Mouse (Mus musculus) brain, embryonic 14.5 days (tissue): ENCODE data around the gene Mrps21.

Experiments used
- CTCF ChIP-seq: fragments of 200-500 bp; IDR thresholded peaks from 2 replicates; pipeline ENCODE4 v1.5.1; 2012; ENCODE audit warnings: inconsistent platforms, mild to moderate bottlenecking, moderate library complexity, borderline replicate concordance; ENCODE audit not compliant: insufficient read depth, insufficient read length; ENCODE audit errors: extremely low read depth
- POLR2A ChIP-seq: fragments of 200-500 bp; IDR thresholded peaks from 2 replicates; pipeline ENCODE4 v1.6.1; 2012; ENCODE audit warnings: mild to moderate bottlenecking, inconsistent platforms, borderline replicate concordance; ENCODE audit not compliant: poor library complexity, insufficient read depth, insufficient read length, severe bottlenecking; ENCODE audit errors: extremely low read depth

DNA sequence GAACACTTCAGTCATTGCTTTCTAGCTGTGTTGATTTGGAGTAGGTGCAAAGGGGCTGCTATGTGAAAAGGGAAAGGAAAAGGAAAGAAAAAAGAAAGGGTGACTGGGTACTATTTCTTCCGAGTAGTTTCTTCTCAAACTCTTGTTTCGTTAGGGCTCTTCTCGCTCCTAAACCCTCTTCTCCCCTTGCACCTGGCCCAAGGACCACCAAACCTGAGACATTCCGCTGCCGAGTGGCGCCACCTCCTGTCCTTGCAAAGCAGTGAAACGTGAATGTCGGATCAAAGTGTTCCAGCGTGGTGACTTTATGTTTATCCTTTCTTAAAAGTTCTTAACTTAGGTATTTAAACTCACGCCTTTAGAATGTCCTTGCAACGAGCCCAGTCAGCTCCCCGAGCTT, 35.5 kb upstream of the Mrps21 start:
- no peak for TF ChIP-seq POLR2A
- peak; percentile 86 for TF ChIP-seq CTCF
